In the genomic region with DNA sequence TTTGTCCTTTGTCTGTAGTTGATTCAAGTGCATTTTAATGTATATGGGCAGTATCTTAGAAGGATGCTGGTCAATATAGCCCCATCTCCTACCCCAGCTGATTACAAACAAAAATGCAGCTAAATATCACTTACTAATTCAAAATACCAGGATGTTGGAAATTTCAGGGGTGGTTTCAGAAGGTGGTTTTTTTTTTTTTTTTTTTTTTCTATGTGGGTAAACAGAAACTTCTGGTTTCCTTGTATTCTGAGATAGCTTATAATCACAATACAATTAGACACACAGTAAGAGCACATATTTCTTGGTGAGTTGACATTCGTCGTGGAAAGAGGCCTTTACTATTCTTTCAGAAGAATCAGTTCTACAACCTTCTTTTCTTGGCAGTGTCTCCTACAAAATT, we compare ENCODE assay signal across 25 mouse cellular contexts. TPM values are rescaled to one million over a fixed set of nuclear protein-coding genes. Genes with fewer than 3 reads are reported as not detected.
A peak's percentile ranks its signal among the peaks of the same experiment; 100 is the strongest.
DNase-seq lines count a peak whose midpoint lies in the region; ATAC-seq and TF ChIP-seq lines count a peak whose summit lies in the region.
"Had no signal": no experiment of that assay in that cellular context is flagged by ENCODE, and none has a peak within 500 bp of the region (broad histone marks: within the 10 kb centered on the region; RNA-seq: fewer than 3 reads in every experiment).

No protein-coding gene starts in this region.

- H3K36me3 ChIP-seq in stomach, embryonic 14.5 days (ENCODE audit: control insufficient read depth, insufficient read depth, low read length): no peaks in the 10 kb centered on the region
- H3K36me3 ChIP-seq in stomach, postnatal 0 days (ENCODE audit: control insufficient read depth, insufficient read depth, low read length): no peaks in the 10 kb centered on the region
- H3K36me3 ChIP-seq in CH12.LX (replicated peaks in 1 of 2; ENCODE audit: control insufficient read depth in 1 of 2, insufficient read depth in 1 of 2, low read length in 1 of 2): no peaks in the 10 kb centered on the region
- no peaks in the 10 kb centered on the region for H3K36me3 ChIP-seq in stomach, embryonic 15.5 days
- H3K36me3 ChIP-seq in stomach, embryonic 16.5 days (ENCODE audit: control insufficient read depth, insufficient read depth, low read length): no peaks in the 10 kb centered on the region
- H3K36me3 ChIP-seq: G1E had no signal

- H3K79me2 ChIP-seq in CH12.LX (replicated peaks; ENCODE audit: control insufficient read depth, extremely low read depth, insufficient read depth, poor library complexity, severe bottlenecking): no peaks in the 10 kb centered on the region; the same call in 1 of the 2 replicates

- TF ChIP-seq POLR2A in CH12.LX (IDR thresholded peaks at IDR 0.05; ENCODE audit: low read depth, low read length): no peak

- dilution Hi-C loops in CH12.LX (cut with MboI; ENCODE audit: extremely low pct_ligation_motif_present, extremely low pct_unique_long_range_greater_than_20kb, low sequenced_read_pairs): no loop called here

- TF ChIP-seq EP300 in stomach, postnatal 0 days (optimal IDR thresholded peaks at IDR 0.05): no peak
- TF ChIP-seq EP300 in CH12.LX (IDR thresholded peaks at IDR 0.05; ENCODE audit: low read length): no peak

- no peaks in the 10 kb centered on the region for H3K9me3 ChIP-seq in stomach, embryonic 14.5 days (ENCODE audit: control insufficient read depth, low read depth, low read length)
- H3K9me3 ChIP-seq in stomach, postnatal 0 days (ENCODE audit: control insufficient read depth, low read length): no peaks in the 10 kb centered on the region
- no peaks in the 10 kb centered on the region for H3K9me3 ChIP-seq in CH12.LX (replicated peaks; ENCODE audit: low read length)
- no peaks in the 10 kb centered on the region for H3K9me3 ChIP-seq in stomach, embryonic 15.5 days
- no peaks in the 10 kb centered on the region for H3K9me3 ChIP-seq in stomach, embryonic 16.5 days (replicated peaks; ENCODE audit: control insufficient read depth, low read length)
- H3K9me3 ChIP-seq: G1E had no signal

- no peak for TF ChIP-seq RAD21 in CH12.LX (IDR thresholded peaks at IDR 0.05; ENCODE audit: low read depth, low read length)

- DNase-seq in stomach, postnatal 0 days (ENCODE audit: low spot score): no peak
- DNase-seq in CH12.LX (ENCODE audit: extremely low read depth): no peak
- no peak for DNase-seq in spleen, adult 12 weeks (ENCODE audit: low spot score)
- no peak for DNase-seq in right cerebral cortex, postnatal 36 days (ENCODE audit: low spot score in 2 of 2)
- no peak for DNase-seq in embryo, embryonic 10 days (ENCODE audit: low spot score)
- DNase-seq: adrenal gland, adult 2 months; adrenal gland, adult 8-10 months; adrenal gland, postnatal 10 days; adrenal gland, postnatal 14 days; adrenal gland, postnatal 25 days; adrenal gland, postnatal 36 days; B cell, adult 2 months; cerebellum, adult 11 months; cerebellum, adult 11-12 months; cerebellum, adult 18-20 months had no signal

- in situ Hi-C loops in CH12.LX (cut with MboI; ENCODE audit: low pct_ligation_motif_present, low pct_unique_long_range_greater_than_20kb, low sequenced_read_pairs): no loop called here

- H3K27ac ChIP-seq in stomach, embryonic 14.5 days (ENCODE audit: low read length): peak overlapping the region; percentile 33; the same call in 1 of the 2 replicates
- H3K27ac ChIP-seq in stomach, postnatal 0 days (replicated peaks): no peak overlapping the region
- no peak overlapping the region for H3K27ac ChIP-seq in CH12.LX (ENCODE audit: insufficient read depth, low read depth)
- H3K27ac ChIP-seq in stomach, embryonic 15.5 days: peak overlapping the region; percentile 54; the same call in 1 of the 2 replicates
- peak overlapping the region; percentile 1; the same call in 1 of the 2 replicates for H3K27ac ChIP-seq in stomach, embryonic 16.5 days (ENCODE audit: low read length)

- no peak for TF ChIP-seq CTCF in stomach, postnatal 0 days (IDR thresholded peaks at IDR 0.05; ENCODE audit: low read depth)
- TF ChIP-seq CTCF in CH12.LX (conservative IDR thresholded peaks at IDR 0.05 in 1 of 2, IDR thresholded peaks at IDR 0.05 in 1 of 2; ENCODE audit: low read depth in 2 of 2, low read length in 2 of 2): no peak

- no peak overlapping the region for H3K4me2 ChIP-seq in stomach, embryonic 14.5 days (replicated peaks; ENCODE audit: low read depth, low read length)
- no peak overlapping the region for H3K4me2 ChIP-seq in stomach, postnatal 0 days (replicated peaks; ENCODE audit: low read depth)
- no peak overlapping the region for H3K4me2 ChIP-seq in CH12.LX (ENCODE audit: insufficient read depth, low read depth, poor library complexity, severe bottlenecking)
- no peak overlapping the region for H3K4me2 ChIP-seq in stomach, embryonic 15.5 days
- no peak overlapping the region for H3K4me2 ChIP-seq in stomach, embryonic 16.5 days (ENCODE audit: low read depth, low read length)

- no peak for ATAC-seq in stomach, embryonic 14.5 days (ENCODE audit: insufficient number of reproducible peaks, insufficient read depth, low FRiP score, low read depth)
- no peak for ATAC-seq in stomach, postnatal 0 days (ENCODE audit: low FRiP score, low TSS enrichment)
- ATAC-seq in stomach, embryonic 15.5 days (ENCODE audit: insufficient read depth, low FRiP score, low read depth): no peak; the same call in 1 of the 2 replicates
- no peak for ATAC-seq in stomach, embryonic 16.5 days (ENCODE audit: insufficient read depth, low FRiP score)
- ATAC-seq: activated CD4-positive, CD25-positive, alpha-beta regulatory T cell, adult 4 months; CD4-positive, CD25-positive, alpha-beta regulatory T cell, adult 4 months; Patski had no signal

- WGBS in stomach, embryonic 14.5 days: 67% methylated on average over 2 of the region's 2 CpGs
- 43% methylated on average over 2 of the region's 2 CpGs for WGBS in stomach, postnatal 0 days
- 65% methylated on average over 2 of the region's 2 CpGs for WGBS in stomach, embryonic 15.5 days
- WGBS in stomach, embryonic 16.5 days: 51% methylated on average over 2 of the region's 2 CpGs

- H3K9ac ChIP-seq in stomach, embryonic 14.5 days (replicated peaks; ENCODE audit: low read depth, low read length): no peak overlapping the region
- H3K9ac ChIP-seq in stomach, postnatal 0 days (ENCODE audit: low read length): no peak overlapping the region
- H3K9ac ChIP-seq in CH12.LX (ENCODE audit: insufficient read depth, low read depth): no peak overlapping the region; the same call in 1 of the 2 replicates
- H3K9ac ChIP-seq in stomach, embryonic 15.5 days: no peak overlapping the region
- H3K9ac ChIP-seq in stomach, embryonic 16.5 days (ENCODE audit: low read length): no peak overlapping the region

- no peak overlapping the region for H3K4me3 ChIP-seq in stomach, embryonic 14.5 days (ENCODE audit: low read depth, low read length)
- no peak overlapping the region for H3K4me3 ChIP-seq in stomach, postnatal 0 days (ENCODE audit: low read depth, low read length)
- H3K4me3 ChIP-seq in CH12.LX (replicated peaks in 1 of 3; ENCODE audit: low read depth in 2 of 3, low read length in 2 of 3, poor library complexity in 1 of 3): no peak overlapping the region
- H3K4me3 ChIP-seq in stomach, embryonic 15.5 days (replicated peaks): no peak overlapping the region
- no peak overlapping the region for H3K4me3 ChIP-seq in stomach, embryonic 16.5 days (replicated peaks; ENCODE audit: low read length)

- 0 out of 2 replicates have a peak, but pooled peaks cover 4% of the 10 kb centered on the region for H3K4me1 ChIP-seq in stomach, embryonic 14.5 days (ENCODE audit: control insufficient read depth, insufficient read depth, low read length)
- no peaks in the 10 kb centered on the region for H3K4me1 ChIP-seq in stomach, postnatal 0 days (replicated peaks; ENCODE audit: control insufficient read depth, insufficient read depth)
- peaks cover 24 to 76% of the 10 kb centered on the region in 2 experiments for H3K4me1 ChIP-seq in CH12.LX (ENCODE audit: control insufficient read depth in 1 of 2, insufficient read depth in 2 of 2)
- H3K4me1 ChIP-seq in stomach, embryonic 15.5 days: no peaks in the 10 kb centered on the region
- H3K4me1 ChIP-seq in stomach, embryonic 16.5 days (ENCODE audit: control insufficient read depth, insufficient read depth, low read length): peaks cover 9% of the 10 kb centered on the region

- no peaks in the 10 kb centered on the region for H3K27me3 ChIP-seq in stomach, embryonic 14.5 days (ENCODE audit: control insufficient read depth, insufficient read depth, low read length)
- no peaks in the 10 kb centered on the region for H3K27me3 ChIP-seq in stomach, postnatal 0 days (ENCODE audit: control insufficient read depth, insufficient read depth, low read length)
- H3K27me3 ChIP-seq in CH12.LX (replicated peaks): no peaks in the 10 kb centered on the region
- H3K27me3 ChIP-seq in stomach, embryonic 15.5 days (replicated peaks): no peaks in the 10 kb centered on the region
- H3K27me3 ChIP-seq in stomach, embryonic 16.5 days (ENCODE audit: control insufficient read depth, insufficient read depth, low read length): no peaks in the 10 kb centered on the region
- H3K27me3 ChIP-seq: Patski had no signal

TF ChIP-seq in CH12.LX, 34 proteins besides CTCF, POLR2A, EP300 and RAD21:
- TF ChIP-seq TBP (conservative IDR thresholded peaks at IDR 0.05; ENCODE audit: low read depth, low read length): no peak
- TF ChIP-seq MAFK (IDR thresholded peaks at IDR 0.05; ENCODE audit: insufficient replicate concordance, low read length): no peak
- TF ChIP-seq ELF1 (IDR thresholded peaks at IDR 0.05; ENCODE audit: low read depth, low read length): no peak
- peak; percentile 90 for TF ChIP-seq ZNF384 (IDR thresholded peaks at IDR 0.05; ENCODE audit: low read depth, low read length)
- TF ChIP-seq ZC3H11A (IDR thresholded peaks at IDR 0.05; ENCODE audit: low read depth, low read length): no peak

RNA-seq across cellular contexts. Expression of a gene that starts 39.5 kb away (rescaled TPM):
- 0.23 TPM in 1 of 2 replicates, not detected in the other for polyA plus RNA-seq in stomach, embryonic 14.5 days (2014; fragmentation: Nextera tagmentation; extraction: Ambion mirVana)
- polyA plus RNA-seq in stomach, postnatal 0 days (2015; fragmentation: Nextera tagmentation; extraction: Ambion mirVana): 0.61 and 0.93 TPM in 2 replicates
- total RNA-seq in CH12.LX (2012; rRNA removed) (5.0 and 5.7 TPM in 2 replicates), CH12.LX (2014; rRNA removed) (17.6 and 18.4 TPM in 2 replicates)
- polyA plus RNA-seq in CH12.LX (2012; ENCODE audit: insufficient read length, low read depth): 5.9 and 6.9 TPM in 2 replicates
- 1.4 and 1.6 TPM in 2 replicates for polyA plus RNA-seq in stomach, embryonic 15.5 days (2015; fragmentation: Nextera tagmentation; extraction: Ambion mirVana)
- 0.71 and 1.3 TPM in 2 replicates for polyA plus RNA-seq in stomach, embryonic 16.5 days (2015; fragmentation: Nextera tagmentation; extraction: Ambion mirVana)
- total RNA-seq: adrenal gland, adult 18-20 months; adrenal gland, adult 2 months; adrenal gland, postnatal 25 days; adrenal gland, postnatal 36 days; ES-E14 had no signal
- polyA plus RNA-seq: adrenal gland, adult 2 months; brain, embryonic 14.5 days; Patski had no signal

Comparison
In these comparisons a context has a peak if more than half of its experiments do, and no peak if none do; other contexts are left out.
1. H3K27ac ChIP-seq: peak in stomach, embryonic 14.5 days (single experiment), stomach, embryonic 15.5 days (single experiment) and stomach, embryonic 16.5 days (single experiment); none in stomach, postnatal 0 days (single experiment) and CH12.LX (single experiment).